In genomic region chr5:41061222-41061621, GRCm38 (mm10) we compare ENCODE assay signal across 22 mouse cellular contexts.
"Had no signal": no experiment of that assay in that cellular context is flagged by ENCODE, and none has a peak within 500 bp of the region (broad histone marks: within the 10 kb centered on the region; RNA-seq: fewer than 3 reads in every experiment).

No protein-coding gene starts in this region.

- ATAC-seq: liver, postnatal 0 days; lung, postnatal 0 days; midbrain, embryonic 16.5 days had no signal

- H3K4me1 ChIP-seq: lung, embryonic 15.5 days; megakaryocyte, embryonic 14.5 days; midbrain, embryonic 10.5 days; midbrain, embryonic 12.5 days; neural tube, embryonic 12.5 days had no signal

- H3K4me2 ChIP-seq: lung, embryonic 15.5 days; midbrain, embryonic 12.5 days; neural tube, embryonic 12.5 days had no signal

- H3K4me3 ChIP-seq: lung, embryonic 15.5 days; megakaryocyte, embryonic 14.5 days; midbrain, embryonic 10.5 days; midbrain, embryonic 12.5 days; myocyte; neural tube, embryonic 12.5 days had no signal

- H3K9ac ChIP-seq: liver, postnatal 0 days; lung, embryonic 15.5 days; midbrain, embryonic 12.5 days; neural tube, embryonic 12.5 days had no signal

- H3K27ac ChIP-seq: lung, embryonic 15.5 days; macrophage; midbrain, embryonic 10.5 days; midbrain, embryonic 12.5 days; neural tube, embryonic 12.5 days had no signal

- H3K27me3 ChIP-seq: lung, embryonic 15.5 days; megakaryocyte, embryonic 14.5 days; midbrain, embryonic 12.5 days; neural tube, embryonic 12.5 days had no signal

- DNase-seq: liver, postnatal 0 days; lung, adult 2 months; lung, postnatal 14 days; lung, postnatal 36 days; midbrain, embryonic 14.5 days; retina, postnatal 1 day; right cerebral cortex, adult 18-20 months; right cerebral cortex, postnatal 25 days; right cerebral cortex, postnatal 4 days; spleen, adult 18-20 months; thymus, adult 18-20 months; thymus, postnatal 14 days; thymus, postnatal 36 days had no signal

- H3K9me3 ChIP-seq: lung, embryonic 15.5 days; megakaryocyte, embryonic 14.5 days; midbrain, embryonic 10.5 days; midbrain, embryonic 12.5 days; neural tube, embryonic 12.5 days had no signal

- H3K36me3 ChIP-seq: lung, embryonic 15.5 days; midbrain, embryonic 10.5 days; midbrain, embryonic 12.5 days; neural tube, embryonic 12.5 days had no signal
